Mouse (Mus musculus): ENCODE data around the gene Faim.

Gene Faim

DNA sequence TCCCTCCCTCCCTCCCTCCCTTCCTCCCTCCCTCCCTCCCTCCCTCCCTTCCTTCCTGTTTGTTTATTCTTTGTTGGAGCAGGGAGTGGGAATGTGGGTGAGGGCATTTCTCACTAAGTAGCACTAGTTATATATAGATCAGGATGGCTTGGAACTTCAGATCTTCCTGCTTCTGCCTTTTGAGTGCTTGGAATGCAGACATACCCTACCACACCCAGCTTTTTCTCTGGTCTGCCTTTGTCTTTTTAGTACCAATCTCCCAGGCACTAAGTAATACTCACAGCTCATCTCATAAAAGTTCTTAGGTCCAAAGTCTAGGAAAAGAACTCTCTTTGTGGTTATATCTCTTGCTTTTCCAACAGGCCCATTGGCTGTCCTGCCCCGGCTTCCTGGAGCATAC is 10.1 kb upstream of the Faim start:
- DNase-seq = no peak

DNA sequence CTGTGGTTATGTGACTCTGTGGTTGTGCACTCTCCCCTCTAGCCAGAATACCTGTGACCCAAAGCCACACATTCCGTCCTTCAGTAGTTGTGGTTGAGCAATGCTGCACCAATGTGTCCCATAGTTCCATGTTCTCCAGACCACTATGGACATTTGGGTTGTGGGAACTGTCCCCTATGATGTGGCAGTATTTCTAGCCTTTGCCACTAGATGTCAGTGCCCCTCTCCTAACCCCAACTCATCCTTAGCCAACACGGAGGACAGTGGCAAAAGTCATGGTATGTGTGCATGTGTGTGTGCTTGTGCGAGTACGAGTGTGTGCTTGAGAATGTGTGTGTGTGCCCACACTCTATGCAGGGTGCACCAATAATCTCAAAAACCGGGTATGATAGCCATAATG is 9.7 kb upstream of the Faim start:
- DNase-seq = no peak

DNA sequence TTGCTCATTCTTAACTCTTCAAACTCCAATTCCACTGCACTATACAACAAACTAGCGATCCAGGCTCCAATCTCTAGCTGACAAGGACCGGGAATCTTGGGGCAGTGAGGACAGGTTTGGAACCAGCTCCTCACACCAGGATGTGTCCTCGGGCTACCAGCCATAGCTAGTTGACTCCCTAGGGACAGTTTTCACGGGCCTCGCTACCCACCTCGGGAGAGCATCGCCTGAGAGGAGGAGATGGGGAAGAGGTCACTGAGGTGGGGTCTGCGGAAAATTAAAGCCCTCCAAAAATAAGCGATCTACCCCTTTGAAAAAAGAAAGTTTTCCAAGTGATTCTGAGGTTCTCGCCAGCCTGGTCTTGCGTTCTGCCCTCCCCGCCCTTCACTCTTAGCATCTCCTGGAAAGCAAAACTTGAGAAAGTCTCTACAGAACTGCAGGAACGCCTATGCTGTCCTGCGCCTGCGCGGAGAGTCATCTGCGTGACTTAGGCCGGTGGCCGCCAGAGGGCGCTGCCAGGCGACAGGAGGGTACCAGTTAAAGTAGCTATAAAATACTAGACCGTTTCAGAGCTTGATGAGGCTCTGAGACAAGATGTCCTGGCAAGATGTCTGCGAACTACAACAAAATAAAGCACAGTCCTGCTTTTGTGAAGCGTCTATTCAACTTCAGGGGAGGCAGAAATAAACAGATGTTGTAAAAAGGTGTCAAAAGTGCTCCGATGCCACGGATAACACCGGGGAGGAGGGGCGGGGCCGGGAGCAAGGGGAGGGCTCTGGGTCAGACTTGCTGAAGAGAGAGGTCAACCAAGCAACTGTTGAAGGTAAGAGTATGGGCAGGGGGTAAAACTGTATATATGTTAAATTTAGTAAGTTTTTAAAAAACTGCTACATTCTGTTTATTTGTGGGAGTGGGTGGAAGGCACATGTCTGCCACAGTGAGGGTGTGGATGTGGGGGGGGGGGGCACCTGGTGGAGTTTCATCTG is 6.4 kb upstream of the Faim start:
- peak; percentile 91 for DNase-seq

DNA sequence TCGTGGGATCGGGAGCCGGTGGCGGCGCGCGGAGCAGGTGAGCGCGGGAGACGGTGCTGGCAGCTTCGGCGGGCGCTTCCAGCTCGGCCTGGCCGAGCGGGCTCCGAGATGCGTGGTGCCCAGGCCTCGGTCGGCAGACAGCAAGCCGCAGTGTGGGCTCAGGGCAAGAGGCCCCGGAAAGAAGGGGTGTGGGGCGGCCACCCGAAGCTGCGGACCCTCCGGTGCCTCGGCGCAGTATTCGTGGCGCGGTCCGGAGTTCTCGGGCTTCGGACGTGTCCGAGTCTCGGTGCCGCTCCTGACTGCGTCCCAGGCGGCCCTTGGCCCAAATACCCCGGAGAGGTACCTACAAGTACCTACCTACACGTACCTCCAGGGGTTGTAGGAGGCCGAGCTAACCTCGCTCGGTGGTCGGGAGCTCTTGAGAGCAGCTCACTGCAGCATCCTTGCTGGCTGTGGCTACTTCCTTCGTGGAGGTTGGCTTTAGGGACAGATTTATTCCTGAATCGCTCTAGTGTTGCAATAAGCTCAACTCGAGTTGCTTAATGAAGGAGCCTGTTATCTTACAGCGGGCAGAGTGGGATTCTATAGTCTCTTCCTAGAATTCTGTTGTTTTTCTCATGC is 413 bp downstream of the Faim start:
- DNase-seq = no peak

DNA sequence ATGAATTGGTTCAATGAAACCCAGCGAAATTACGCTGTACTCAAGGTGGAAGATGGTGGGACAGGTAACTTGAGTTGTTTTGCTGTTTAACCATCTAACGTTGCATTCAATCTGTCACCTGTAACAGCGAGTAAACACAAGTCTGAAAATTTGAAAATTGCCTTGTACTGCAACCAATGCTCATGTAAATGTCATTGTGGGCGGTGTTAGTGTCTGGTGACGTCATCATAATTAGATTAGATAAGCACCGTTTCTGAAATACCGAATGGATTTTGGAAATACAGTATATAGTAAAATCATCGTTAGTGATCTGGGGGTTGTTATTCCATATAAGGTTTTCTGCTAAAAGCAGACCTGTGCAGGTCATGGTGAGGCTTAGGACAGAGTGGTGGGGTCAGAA is 958 bp downstream of the Faim start:
- no peak for DNase-seq

DNA sequence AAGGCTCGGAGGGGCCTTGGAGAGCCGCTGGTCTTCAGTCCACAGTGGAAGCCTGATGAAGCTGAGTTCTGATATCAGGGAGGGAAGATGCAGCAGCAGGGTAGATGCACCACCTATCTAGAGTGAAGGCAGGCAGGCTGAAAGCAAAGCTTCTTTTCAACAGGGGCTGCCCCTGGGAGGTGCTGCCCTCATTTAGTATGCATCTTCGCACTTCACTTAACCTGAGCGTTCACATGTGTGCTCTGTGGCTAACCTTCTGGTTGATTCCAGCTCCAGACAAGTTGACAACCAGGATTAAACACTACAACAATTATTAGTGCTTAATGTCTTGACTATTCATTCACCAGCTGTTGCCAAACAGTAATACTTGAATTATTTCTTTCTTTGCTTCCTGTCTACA is 7.9 kb downstream of the Faim start:
- DNase-seq = no peak

DNA sequence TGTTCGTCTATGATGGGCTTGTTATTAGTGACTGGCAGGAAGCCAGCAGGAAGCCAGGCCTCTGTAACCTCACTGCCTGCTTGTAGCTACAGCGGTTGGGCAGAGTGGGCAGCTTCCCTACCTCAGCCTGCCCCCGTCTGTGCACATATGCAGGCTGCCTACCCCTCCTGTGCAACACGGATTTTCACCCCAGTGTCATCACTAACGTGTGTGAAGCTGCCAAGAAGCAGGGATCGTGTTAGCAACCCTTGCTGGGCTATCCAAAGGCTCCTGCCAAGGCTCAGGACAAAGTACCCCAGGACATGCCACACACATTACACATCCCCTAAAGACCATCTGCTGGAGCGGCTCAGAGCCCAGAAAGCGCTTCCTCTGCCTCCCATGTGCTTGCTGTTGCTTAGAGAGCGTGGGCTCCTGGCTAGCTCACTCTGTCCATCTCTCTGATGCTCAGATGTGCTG is 13.7 kb downstream of the Faim start:
- no peak for DNase-seq

DNA sequence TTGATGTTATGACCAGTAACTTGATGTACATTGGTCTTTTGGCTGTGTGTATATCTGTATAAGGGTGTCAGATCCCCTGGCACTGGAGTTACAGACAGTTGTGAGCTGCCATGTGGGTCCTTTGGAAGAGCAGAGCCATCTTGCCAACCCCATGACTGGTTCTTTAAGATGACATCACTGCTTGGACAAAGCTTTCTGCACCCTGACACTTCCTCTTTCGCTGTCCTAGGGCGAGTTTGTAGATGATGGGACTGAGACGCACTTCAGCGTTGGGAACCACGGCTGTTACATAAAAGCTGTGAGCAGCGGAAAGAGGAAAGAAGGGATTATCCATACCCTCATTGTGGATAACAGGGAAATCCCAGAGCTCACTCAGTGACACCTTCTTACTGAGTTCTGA is 15.2 kb downstream of the Faim start:
- DNase-seq = no peak

DNA sequence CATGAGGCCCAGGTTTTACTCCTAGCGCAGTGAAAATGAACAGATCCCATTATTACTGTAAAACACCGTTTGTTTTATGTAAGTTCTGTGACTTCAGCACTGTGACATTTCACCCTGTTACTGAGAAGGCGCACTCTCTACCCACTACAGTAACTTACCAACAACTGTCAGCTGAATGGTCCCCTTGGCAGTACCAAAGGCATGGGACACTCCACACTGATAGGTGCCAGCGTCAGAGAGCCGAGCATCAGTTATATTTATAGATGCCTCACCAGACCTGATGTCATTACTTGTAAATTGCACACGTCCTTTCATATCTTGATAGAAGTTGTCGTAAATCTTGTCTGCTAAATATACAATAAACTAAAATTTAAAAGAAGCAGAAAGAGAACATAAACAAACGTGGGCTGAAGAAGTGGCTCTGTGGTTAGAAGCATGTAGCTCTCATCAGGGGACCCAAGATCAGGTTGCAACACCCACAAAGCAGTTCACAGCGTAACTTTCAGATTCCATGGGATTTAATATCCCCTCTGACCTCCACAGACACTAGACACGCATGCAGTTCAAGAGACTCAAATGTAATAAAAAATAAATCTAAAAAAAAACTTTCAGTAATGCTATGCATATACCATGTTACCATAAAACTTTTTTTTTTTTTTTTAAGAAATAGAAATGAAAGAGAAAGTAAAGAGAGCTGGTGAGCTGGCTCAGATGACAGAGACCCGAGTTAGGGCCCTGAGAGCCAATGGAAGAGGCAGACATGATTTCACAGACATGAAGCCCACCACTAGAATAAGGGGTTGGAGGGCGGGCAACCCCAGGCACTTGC is 23.1 kb downstream of the Faim start:
- DNase-seq = no peak

DNA sequence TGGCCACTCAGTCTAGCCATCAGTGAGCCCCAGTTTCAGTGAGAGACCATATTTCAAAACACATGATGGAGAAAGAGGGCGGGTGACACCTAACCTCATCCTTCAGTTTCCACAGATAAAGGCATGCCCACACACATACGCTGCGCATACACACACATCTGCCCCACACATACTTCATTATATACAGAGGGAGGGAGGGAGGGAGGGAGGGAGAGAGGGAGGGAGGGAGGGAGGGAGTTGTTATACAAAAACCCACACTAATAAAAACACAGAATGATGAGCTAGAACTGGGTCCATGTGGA is 23.7 kb downstream of the Faim start:
- no peak for DNase-seq

DNA sequence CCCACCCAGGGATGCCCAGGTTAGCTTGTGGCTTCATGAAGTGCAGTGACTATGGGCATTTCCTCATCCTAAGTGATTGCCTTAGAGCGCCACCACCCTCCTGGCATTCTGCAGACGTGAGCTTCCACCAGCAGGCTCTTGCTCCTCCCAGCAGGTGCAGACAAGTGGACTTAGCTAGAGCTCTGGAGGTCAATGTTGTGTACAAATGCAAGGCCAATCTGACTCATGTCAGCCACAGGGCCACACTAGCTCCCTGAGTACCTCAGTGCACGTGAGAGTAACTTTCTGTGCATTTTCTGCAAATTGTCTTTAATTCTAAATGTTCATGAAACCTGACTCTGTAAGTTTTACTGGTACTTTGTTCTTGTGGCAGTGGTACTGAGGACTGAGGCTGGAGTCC is 30.1 kb downstream of the Faim start:
- DNase-seq = peak; percentile 25

DNA sequence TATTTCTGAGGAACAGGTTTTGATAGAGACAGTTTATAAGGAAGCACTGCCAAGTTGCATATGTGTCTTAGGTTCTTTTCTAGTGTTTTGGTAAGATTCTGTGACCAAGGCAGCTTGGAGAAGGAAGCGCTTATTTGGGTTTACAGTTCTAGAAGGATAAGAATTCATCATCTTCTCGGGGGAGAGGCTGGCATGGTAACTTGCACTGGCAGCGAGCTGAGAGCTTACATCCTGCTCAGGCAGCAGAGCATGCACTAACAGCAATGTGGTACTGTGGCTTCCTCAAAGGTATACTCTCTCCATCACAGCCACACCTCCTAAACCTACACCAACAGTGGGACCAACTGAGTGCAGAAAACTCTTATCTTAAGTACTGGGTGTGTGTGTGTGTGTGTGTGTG is 30.6 kb downstream of the Faim start:
- no peak for DNase-seq

DNA sequence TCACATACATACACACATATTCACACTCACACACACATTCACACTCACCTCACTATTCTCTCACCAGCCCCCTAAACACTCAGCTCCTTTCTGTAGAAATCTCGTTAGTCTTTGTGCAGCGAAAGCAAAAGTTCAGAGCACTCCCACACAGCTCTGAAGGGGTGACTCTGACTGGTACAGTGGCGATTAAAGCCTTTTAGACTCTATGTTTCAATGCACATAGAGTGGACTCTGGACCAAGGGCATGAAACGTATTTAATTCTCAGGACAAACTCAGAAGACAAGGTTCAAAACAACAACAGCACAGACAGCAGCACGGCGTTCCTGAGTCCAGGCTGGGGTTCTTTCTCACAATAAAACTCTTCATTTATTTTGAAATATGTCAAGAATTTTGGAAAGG is 31.5 kb downstream of the Faim start:
- DNase-seq = peak; percentile 78

DNA sequence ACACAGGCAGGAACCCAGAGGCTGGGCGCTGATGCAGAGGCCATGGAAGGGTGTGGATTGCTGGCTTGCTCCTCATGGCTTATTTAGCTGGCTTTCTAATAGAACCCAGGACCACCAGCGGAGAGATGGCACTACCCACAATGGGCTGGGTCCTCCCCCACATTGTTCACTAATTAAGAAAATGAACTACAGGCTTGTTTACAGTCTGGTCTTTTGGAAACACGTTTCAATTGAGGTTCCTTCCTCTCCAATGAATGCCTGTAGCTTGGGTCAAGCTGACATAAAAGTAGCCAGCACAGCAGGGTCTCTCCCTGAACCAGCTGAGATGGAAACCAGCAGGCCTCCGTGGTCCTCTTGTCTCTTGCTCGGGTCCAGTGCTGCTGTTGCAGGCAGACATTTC is 35.0 kb downstream of the Faim start:
- DNase-seq = no peak

DNA sequence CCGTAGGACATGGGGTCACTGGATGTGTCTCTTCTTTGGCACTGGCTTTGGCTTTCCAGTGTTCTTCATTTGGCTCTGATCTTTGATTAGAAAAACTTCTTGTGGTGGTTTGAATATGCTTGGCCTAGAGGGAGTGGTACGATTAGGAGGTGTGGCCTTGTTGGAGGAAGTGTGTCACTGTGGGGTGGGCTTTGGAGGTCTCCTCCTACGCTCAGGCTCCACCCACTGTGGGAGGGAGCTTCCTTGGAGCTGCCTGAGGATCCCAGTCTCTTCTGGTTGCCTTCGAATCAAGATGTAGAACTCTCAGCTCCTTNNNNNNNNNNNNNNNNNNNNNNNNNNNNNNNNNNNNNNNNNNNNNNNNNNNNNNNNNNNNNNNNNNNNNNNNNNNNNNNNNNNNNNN is 35.6 kb downstream of the Faim start:
- no peak for DNase-seq

DNA sequence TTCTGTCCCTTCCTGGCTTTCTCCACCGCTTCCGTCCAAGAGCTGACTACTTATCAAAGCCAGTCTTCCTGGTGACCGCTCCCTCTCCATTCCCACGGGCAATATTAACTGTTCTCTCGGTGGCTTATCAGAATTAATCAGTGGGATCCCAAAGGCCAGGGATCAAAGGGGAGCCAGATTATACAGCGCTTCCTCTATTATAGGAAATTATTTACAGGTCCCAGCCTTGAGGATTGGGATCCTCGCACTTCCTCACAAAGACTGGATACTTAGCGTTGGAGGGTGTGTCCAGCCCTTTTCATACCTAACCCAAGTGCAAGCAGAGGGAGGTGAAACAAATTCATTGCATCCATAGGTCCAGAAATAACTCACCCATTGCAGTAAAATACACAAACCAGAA is 45.9 kb downstream of the Faim start:
- DNase-seq = no peak

DNA sequence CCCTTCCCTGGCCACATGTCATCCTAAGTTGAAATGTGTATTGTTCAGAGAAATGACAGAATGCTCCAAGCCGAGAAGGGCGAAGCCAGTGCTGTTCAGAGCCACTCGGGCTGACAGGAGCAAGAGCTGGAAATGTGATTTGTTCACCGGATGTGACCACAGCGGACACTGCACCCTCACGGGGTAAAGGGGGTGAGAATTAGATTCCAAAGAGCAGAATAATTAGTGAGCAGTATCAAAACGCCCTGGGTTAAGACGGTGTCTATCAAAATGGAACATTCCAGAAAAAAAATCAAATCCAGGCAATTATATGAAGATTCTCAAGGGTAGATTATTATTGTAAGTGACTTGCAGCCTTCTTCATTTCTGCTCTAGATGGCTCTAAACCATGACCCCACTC is 47.9 kb downstream of the Faim start:
- DNase-seq = no peak

DNA sequence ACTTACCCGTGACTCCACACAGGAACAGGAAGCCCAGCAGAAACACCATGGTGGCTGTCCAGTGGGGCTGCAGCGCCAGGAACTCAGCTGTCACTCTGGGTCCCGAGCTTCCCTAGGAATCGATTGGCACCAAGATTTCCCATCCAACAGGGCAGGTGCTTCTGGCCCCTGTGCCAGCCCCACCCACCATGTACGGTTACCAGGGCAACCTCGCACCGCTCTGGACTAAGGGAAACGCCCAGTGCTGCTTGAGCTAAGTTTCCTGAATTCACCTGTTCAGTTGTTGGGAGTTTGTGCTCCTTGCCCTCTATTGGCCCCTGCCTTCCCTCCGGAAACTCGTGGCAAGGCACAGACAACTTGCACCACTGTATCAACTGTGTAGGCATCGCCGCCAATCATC is 49.4 kb downstream of the Faim start, which contains the start of gene Gm1123:
TSS of gene Gm1123 (minus strand) at position 141 of the 400 bp plus-strand sequence.
- no peak for DNase-seq

DNA sequence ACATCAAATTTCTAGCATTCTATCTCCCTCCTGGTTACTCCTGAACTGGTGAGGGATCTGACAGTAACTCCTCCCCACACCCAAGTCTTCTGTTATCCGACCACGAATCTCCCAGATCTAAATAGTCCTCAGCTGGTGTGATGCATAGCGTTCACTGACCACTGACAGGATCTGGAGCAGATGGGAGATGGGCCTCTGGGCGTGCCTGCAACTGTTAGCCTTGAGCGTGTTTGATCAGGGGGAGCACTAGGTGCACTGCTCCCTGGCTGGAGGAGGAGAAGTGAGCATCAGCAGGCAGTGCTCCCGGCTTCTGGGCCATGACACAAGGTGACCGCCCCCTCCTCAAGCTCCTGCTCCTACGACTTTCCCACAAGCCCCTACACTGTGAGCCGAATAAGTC is 55.8 kb downstream of the Faim start:
- DNase-seq = no peak

DNA sequence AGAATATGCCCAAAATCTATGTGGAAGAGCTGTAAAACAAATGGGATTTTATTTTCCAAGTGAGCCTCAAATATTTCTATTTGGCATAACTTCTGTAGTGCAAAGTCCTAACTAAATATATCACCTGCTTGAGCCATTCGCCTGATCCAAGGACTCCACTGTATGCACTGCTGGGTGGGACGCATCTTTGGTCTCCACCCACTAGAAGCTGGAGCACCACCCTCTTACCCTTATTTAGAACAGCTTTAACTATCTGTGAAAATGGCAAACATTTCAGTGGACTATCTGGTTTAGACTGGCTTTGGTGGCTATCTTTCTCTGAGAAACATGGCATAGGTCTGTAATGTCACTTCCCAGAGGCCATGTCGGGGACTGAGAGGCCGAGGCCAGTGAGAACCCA is 56.5 kb downstream of the Faim start:
- DNase-seq = no peak

DNA sequence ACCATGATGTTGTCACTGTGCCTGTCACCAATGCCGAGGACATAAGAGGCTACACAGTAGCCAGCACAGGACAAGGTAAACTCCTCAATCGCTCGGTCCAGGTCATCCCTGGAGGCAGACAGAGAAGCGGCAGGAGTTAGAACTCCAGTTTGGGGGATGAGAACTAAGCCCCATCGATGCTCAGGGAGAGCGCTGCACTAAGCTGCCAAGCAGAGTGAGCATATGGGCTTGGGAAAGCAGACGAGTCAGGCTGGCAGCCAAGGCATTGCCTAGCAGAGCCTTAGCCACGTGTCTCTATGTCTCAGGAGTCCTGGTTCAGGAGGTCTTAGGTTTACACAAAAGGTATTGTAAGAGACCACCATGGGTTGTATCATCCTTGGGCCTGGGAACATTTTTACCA is 58.6 kb downstream of the Faim start:
- no peak for DNase-seq

DNA sequence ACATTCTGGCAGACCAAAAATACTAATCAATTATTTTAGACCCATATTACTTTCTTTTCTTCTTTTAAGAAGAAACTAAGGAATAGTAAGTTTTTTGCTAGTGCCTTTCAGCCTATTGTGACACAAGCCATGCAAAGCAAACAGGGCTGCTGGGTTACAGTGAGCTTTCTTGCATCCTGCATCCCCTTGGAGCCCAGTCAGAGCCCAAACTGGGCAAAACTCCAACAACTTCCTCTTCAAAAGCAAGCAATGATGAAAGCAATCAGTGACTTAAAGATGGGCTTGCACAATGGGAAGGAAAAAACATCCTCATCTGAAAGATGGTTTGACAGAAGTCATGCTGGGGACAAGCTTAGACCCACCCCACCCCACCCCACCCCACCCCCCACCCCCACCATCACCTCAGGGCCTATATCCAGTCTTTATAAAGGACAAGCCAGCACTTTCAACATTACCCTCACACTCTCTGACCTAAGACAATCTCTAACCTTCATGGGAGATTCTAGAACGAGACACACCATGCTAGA is 62.6 kb downstream of the Faim start:
- DNase-seq = peak; percentile 24

DNA sequence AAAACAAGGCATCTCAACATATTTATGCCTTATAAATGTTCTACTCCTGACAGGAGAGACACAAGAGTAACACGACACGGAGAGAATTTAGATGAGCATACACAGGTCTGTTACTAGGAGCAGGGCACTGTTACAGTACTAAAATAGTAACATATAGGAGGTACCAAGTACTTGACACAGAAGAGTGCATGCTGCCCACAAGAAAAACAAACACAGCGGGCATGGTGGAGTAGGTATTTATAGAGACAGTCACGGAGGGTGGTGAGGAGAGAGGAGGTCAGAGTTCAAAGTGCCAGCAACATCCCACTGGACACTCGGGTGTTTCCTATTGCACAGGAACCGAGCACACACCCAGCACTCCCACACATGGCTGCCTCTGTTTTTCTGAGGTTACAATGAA is 63.6 kb downstream of the Faim start:
- no peak for DNase-seq

All from kidney, adult 9 months (tissue).